Mouse (Mus musculus) limb, embryonic 11.5 days (tissue): Measurements from ENCODE around the gene Gulp1. TPM values are rescaled to one million over a fixed set of nuclear protein-coding genes. Genes with fewer than 3 reads are reported as not detected.

Experiments used
- ATAC-seq: fragments of 200-750 bp; cut with Nextera tagmentation; 2 replicates; pipeline ENCODE4 v1.8.0; 2017; ENCODE audit warnings: low read depth; ENCODE audit not compliant: insufficient number of reproducible peaks, low FRiP score, low TSS enrichment
- DNase-seq: peaks from one replicate; pipeline ENCODE4 v3.0.0-alpha.2; 2015; ENCODE audit warnings: low spot score
- H3K27ac ChIP-seq: fragments of 300-500 bp; sonication (generic); replicated peaks from 2 replicates; pipeline ENCODE4 v1.5.1; 2014; ENCODE audit warnings: low read depth, mild to moderate bottlenecking, low read length
- H3K27me3 ChIP-seq: fragments of 300-500 bp; sonication (generic); 2 replicates; pipeline ENCODE4 v1.6.1; 2014; ENCODE audit warnings: mild to moderate bottlenecking, low read length, mixed read lengths; ENCODE audit not compliant: control insufficient read depth, insufficient read depth
- H3K36me3 ChIP-seq: fragments of 300-500 bp; sonication (generic); 2 replicates; pipeline ENCODE4 v1.6.1; 2014; ENCODE audit warnings: mild to moderate bottlenecking, low read length, moderate library complexity, mixed read lengths; ENCODE audit not compliant: control insufficient read depth, insufficient read depth
- H3K4me1 ChIP-seq: fragments of 300-500 bp; sonication (generic); 2 replicates; pipeline ENCODE4 v1.6.1; 2014; ENCODE audit warnings: low read length, mixed read lengths; ENCODE audit not compliant: control insufficient read depth, insufficient read depth
- H3K4me2 ChIP-seq: fragments of 300-500 bp; sonication (generic); 2 replicates; pipeline ENCODE4 v1.6.1; 2014; ENCODE audit warnings: low read depth, mild to moderate bottlenecking, moderate library complexity; ENCODE audit not compliant: severe bottlenecking
- H3K4me3 ChIP-seq: fragments of 300-500 bp; sonication (generic); 2 replicates; pipeline ENCODE4 v1.5.1; 2014; ENCODE audit warnings: low read depth, low read length
- H3K9ac ChIP-seq: fragments of 300-500 bp; sonication (generic); 2 replicates; pipeline ENCODE4 v1.6.1; 2014; ENCODE audit warnings: mild to moderate bottlenecking, low read length
- H3K9me3 ChIP-seq: fragments of 300-500 bp; sonication (generic); 2 replicates; pipeline ENCODE4 v1.6.1; 2016; ENCODE audit warnings: low read length; ENCODE audit not compliant: control insufficient read depth
- WGBS: fragments of 180-500 bp; shearing (Covaris S2); extraction: QIAGEN DNeasy Blood & Tissue Kit; methylation state at CpG from one replicate; pipeline ENCODE4 v1.1.7; 2014; 5-methylcytosine and 5-hydroxymethylcytosine counted together
- polyA plus RNA-seq: library from polyadenylated mRNA; unstranded; fragments of >200 nt; fragmentation: Nextera tagmentation; extraction: Ambion mirVana; gene quantifications from 2 replicates; pipeline ENCODE4 v1.2.1, GENCODE M21; 2014

Gene Gulp1
- polyA plus RNA-seq = 47.0 and 47.1 TPM in 2 replicates

- Histone ChIP-seq H3K27me3 (no peaks in the 10 kb centered on the region), H3K4me2 (peak within 1 kb of the TSS; percentile 49), H3K36me3 (no peaks in the 10 kb centered on the region), H3K9ac (peak within 1 kb of the TSS; percentile 98), H3K9me3 (no peaks in the 10 kb centered on the region), H3K4me1 (peaks cover 3% of the 10 kb centered on the region; the same call in 1 of the 2 replicates), H3K27ac (peak within 1 kb of the TSS; percentile 93), H3K4me3 (peak within 1 kb of the TSS; percentile 87)
- peak; percentile 88 for ATAC-seq
- under 1% methylated on average over 54 of the region's 55 CpGs for whole genome bisulfite sequencing
- peak; percentile 88 for DNase-seq
These were observed at the start of gene Gulp1 for GRCm38 (mm10) chr1:44551461-44552370. Gene Gulp1, plus strand, starts transcription at chr1:44551511.

DNA sequence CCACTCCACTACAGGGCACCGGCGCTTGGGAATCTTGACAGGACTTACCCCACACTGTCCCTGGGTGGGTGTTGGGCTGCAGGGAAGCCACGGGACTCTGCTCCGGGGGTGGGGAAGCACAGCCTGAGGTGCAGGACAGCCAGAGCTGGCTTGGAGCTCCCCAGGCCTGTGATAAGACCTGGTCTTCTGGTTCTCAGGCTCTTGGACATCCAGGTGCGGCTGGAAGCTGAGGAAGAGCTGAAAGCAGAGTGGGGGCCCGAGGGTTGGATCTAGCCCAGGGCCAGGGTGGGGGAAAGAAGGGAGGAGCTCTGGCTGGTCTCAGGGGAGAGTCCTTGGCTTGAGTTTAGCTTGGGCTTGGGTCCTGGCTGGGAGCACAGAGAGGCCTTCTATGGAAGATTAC lies 1.1 kb upstream of the Gulp1 start:
- no peak overlapping the region for H3K4me3 ChIP-seq
- no peak for DNase-seq
- no peak overlapping the region for H3K9ac ChIP-seq

GRCm38 (mm10) chr1:44552371-44552841 lies 1.1 kb downstream of the Gulp1 start:
- Histone ChIP-seq H3K4me3 (peak overlapping the region; percentile 87), H3K4me2 (peak overlapping the region; percentile 49), H3K27me3 (no peaks in the 10 kb centered on the region), H3K36me3 (no peaks in the 10 kb centered on the region), H3K27ac (peak overlapping the region; percentile 93), H3K9ac (peak overlapping the region; percentile 98), H3K9me3 (no peaks in the 10 kb centered on the region), H3K4me1 (peaks cover 3% of the 10 kb centered on the region; the same call in 1 of the 2 replicates)
- ATAC-seq (peak; percentile 73), DNase-seq (peak; percentile 80)
- 4% methylated on average over 15 of the region's 15 CpGs for WGBS

More for the DNA sequence above, 1.1 kb upstream of the Gulp1 start:
- ATAC-seq = no peak
- WGBS = 83% methylated on average over 6 of the region's 6 CpGs
- Histone ChIP-seq H3K4me2 (no peak overlapping the region), H3K27ac (no peak overlapping the region), H3K36me3 (no peaks in the 10 kb centered on the region), H3K27me3 (no peaks in the 10 kb centered on the region), H3K9me3 (no peaks in the 10 kb centered on the region), H3K4me1 (peaks cover 3% of the 10 kb centered on the region; the same call in 1 of the 2 replicates)

- Histone ChIP-seq H3K9me3 (no peaks in the 10 kb centered on the region), H3K4me2 (peak overlapping the region; percentile 49), H3K9ac (no peak overlapping the region), H3K27ac (peak overlapping the region; percentile 60), H3K4me3 (peak overlapping the region; percentile 87), H3K36me3 (no peaks in the 10 kb centered on the region), H3K27me3 (no peaks in the 10 kb centered on the region), H3K4me1 (peaks cover 3% of the 10 kb centered on the region; the same call in 1 of the 2 replicates)
- peak; percentile 60 for DNase-seq
- ATAC-seq = no peak
- 24% methylated on average over 6 of the region's 6 CpGs for WGBS
These were observed 2.0 kb downstream of the Gulp1 start for GRCm38 (mm10) chr1:44553166-44553898.

- no peak overlapping the region for H3K27ac ChIP-seq
- DNase-seq = no peak
- WGBS = 47% methylated on average over 4 of the region's 4 CpGs
- H3K4me1 ChIP-seq = no peaks in the 10 kb centered on the region
- no peaks in the 10 kb centered on the region for H3K36me3 ChIP-seq
- no peak for ATAC-seq
- no peak overlapping the region for H3K4me3 ChIP-seq
- H3K9ac ChIP-seq = no peak overlapping the region
- no peaks in the 10 kb centered on the region for H3K9me3 ChIP-seq
- H3K4me2 ChIP-seq = no peak overlapping the region
- no peaks in the 10 kb centered on the region for H3K27me3 ChIP-seq
These were observed 16.1 kb downstream of the Gulp1 start for GRCm38 (mm10) chr1:44567431-44567830.

DNA sequence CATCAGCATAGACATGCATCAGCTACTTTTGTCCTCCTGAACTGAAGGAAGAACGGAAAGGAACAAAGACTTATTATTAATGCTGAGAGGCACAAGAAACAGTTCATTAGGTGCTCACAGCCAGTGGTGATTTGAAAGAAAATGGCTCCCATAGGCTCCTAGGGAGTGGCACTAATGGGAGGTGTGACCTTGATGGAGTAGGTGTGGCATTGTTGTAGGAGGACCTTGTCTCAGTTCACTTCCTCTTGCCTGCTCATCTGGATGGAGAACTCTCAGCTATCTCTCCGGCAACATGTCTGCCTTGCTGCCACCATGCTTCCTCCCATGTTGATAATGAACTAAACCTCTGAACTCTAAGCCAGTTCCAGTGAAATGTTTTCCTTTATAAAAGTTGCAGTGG lies 17.0 kb downstream of the Gulp1 start:
- ATAC-seq (no peak), DNase-seq (no peak)
- no peaks in the 10 kb centered on the region for H3K36me3 ChIP-seq
- H3K9me3 ChIP-seq = no peaks in the 10 kb centered on the region
- H3K27me3 ChIP-seq = no peaks in the 10 kb centered on the region
- H3K9ac ChIP-seq = no peak overlapping the region
- 88% methylated on average over 2 of the region's 2 CpGs for WGBS
- H3K27ac ChIP-seq = no peak overlapping the region
- no peaks in the 10 kb centered on the region for H3K4me1 ChIP-seq
- no peak overlapping the region for H3K4me2 ChIP-seq
- no peak overlapping the region for H3K4me3 ChIP-seq

- no peak for ATAC-seq
- H3K4me1 ChIP-seq = no peaks in the 10 kb centered on the region
- H3K9ac ChIP-seq = no peak overlapping the region
- H3K27me3 ChIP-seq = no peaks in the 10 kb centered on the region
- H3K4me3 ChIP-seq = no peak overlapping the region
- no peak for DNase-seq
- H3K27ac ChIP-seq = no peak overlapping the region
- no peak overlapping the region for H3K4me2 ChIP-seq
- WGBS = 32% methylated on average over 1 of the region's 1 CpGs
- no peaks in the 10 kb centered on the region for H3K9me3 ChIP-seq
- H3K36me3 ChIP-seq = no peaks in the 10 kb centered on the region
These were observed 24.7 kb downstream of the Gulp1 start for GRCm38 (mm10) chr1:44576001-44576400.

DNA sequence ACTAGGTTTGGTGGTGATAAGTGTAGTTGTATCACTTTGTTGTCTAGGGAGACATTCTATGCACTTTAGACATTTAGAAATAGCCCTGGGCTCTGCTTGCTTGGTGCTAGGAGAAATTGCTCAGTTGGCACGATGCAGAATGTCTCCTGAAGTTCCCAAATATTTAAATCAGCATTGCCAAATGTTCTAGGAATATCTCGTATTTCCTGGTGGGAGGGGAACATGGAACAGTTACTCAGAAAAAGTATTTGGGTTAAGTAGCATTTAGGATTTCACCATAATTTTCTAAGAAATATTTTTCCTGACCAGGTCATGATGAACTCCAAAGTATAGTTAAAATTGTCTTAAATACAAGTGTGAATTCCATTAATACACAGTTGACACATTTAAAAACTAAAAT lies 25.3 kb downstream of the Gulp1 start:
- no peak for ATAC-seq

More for the DNA sequence above, 25.3 kb downstream of the Gulp1 start:
- H3K36me3 ChIP-seq = no peaks in the 10 kb centered on the region
- no peak for DNase-seq
- no peaks in the 10 kb centered on the region for H3K27me3 ChIP-seq
- no peaks in the 10 kb centered on the region for H3K9me3 ChIP-seq
- no peak overlapping the region for H3K4me3 ChIP-seq
- no peak overlapping the region for H3K27ac ChIP-seq
- no peaks in the 10 kb centered on the region for H3K4me1 ChIP-seq
- 86% methylated on average over 2 of the region's 2 CpGs for WGBS
- no peak overlapping the region for H3K4me2 ChIP-seq
- no peak overlapping the region for H3K9ac ChIP-seq
